Mouse (Mus musculus): Measurements from ENCODE around the gene Ubap1. TPM values are rescaled to one million over a fixed set of nuclear protein-coding genes. Genes with fewer than 3 reads are reported as not detected.
A peak's percentile ranks its signal among the peaks of the same experiment; 100 is the strongest.

Gene Ubap1
- total and polyA plus RNA-seq, 2 experiments from 2014 or later, result 31.1 to 57.6 TPM

GRCm38 (mm10) chr4:41331085-41331484 lies 17.7 kb upstream of the Ubap1 start:
- Histone ChIP-seq H3K27me3 (ENCODE audit: insufficient read depth, low read length) (no peaks in the 10 kb centered on the region), H3K4me1 (ENCODE audit: insufficient read depth, low read length) (no peaks in the 10 kb centered on the region), H3K4me2 (ENCODE audit: low read depth, low read length) (no peak overlapping the region), H3K4me3 (ENCODE audit: low read length) (no peak overlapping the region), H3K9me3 (ENCODE audit: low read length) (no peaks in the 10 kb centered on the region), H3K9ac (replicated peaks; ENCODE audit: low read length) (no peak overlapping the region), H3K27ac (no peak overlapping the region), H3K36me3 (ENCODE audit: insufficient read depth, low read length) (no peaks in the 10 kb centered on the region)
- no peak for TF ChIP-seq CTCF (IDR thresholded peaks at IDR 0.05; ENCODE audit: low read depth)
- ATAC-seq, result no peak
- no peak for DNase-seq (ENCODE audit: low spot score)
- WGBS, result 83% methylated on average over 3 of the region's 3 CpGs

- WGBS, result 92% methylated on average over 9 of the region's 9 CpGs
Observed at GRCm38 (mm10) chr4:41331698-41332421, 16.9 kb upstream of the Ubap1 start.

GRCm38 (mm10) chr4:41336546-41336945 lies 12.2 kb upstream of the Ubap1 start:
- H3K27ac ChIP-seq, result no peak overlapping the region
- no peak overlapping the region for H3K4me2 ChIP-seq (ENCODE audit: low read depth, low read length)
- H3K9me3 ChIP-seq (ENCODE audit: low read length), result no peaks in the 10 kb centered on the region
- DNase-seq (ENCODE audit: low spot score) (no peak), ATAC-seq (no peak)
- H3K4me3 ChIP-seq (ENCODE audit: low read length), result no peak overlapping the region
- H3K36me3 ChIP-seq (ENCODE audit: insufficient read depth, low read length), result no peaks in the 10 kb centered on the region
- no peaks in the 10 kb centered on the region for H3K4me1 ChIP-seq (ENCODE audit: insufficient read depth, low read length)
- no peak overlapping the region for H3K9ac ChIP-seq (replicated peaks; ENCODE audit: low read length)
- TF ChIP-seq CTCF (IDR thresholded peaks at IDR 0.05; ENCODE audit: low read depth), result no peak
- H3K27me3 ChIP-seq (ENCODE audit: insufficient read depth, low read length), result no peaks in the 10 kb centered on the region

More at GRCm38 (mm10) chr4:41331698-41332421, 16.9 kb upstream of the Ubap1 start:
- Histone ChIP-seq H3K4me1 (ENCODE audit: insufficient read depth, low read length) (no peaks in the 10 kb centered on the region), H3K27ac (no peak overlapping the region), H3K36me3 (ENCODE audit: insufficient read depth, low read length) (no peaks in the 10 kb centered on the region), H3K27me3 (ENCODE audit: insufficient read depth, low read length) (no peaks in the 10 kb centered on the region), H3K9ac (replicated peaks; ENCODE audit: low read length) (no peak overlapping the region), H3K9me3 (ENCODE audit: low read length) (no peaks in the 10 kb centered on the region), H3K4me3 (ENCODE audit: low read length) (no peak overlapping the region), H3K4me2 (ENCODE audit: low read depth, low read length) (no peak overlapping the region)
- no peak for TF ChIP-seq CTCF (IDR thresholded peaks at IDR 0.05; ENCODE audit: low read depth)
- DNase-seq (ENCODE audit: low spot score) (no peak), ATAC-seq (no peak)

- no peaks in the 10 kb centered on the region for H3K27me3 ChIP-seq (ENCODE audit: insufficient read depth, low read length)
- TF ChIP-seq CTCF (IDR thresholded peaks at IDR 0.05; ENCODE audit: low read depth), result no peak
Observed at GRCm38 (mm10) chr4:41340912-41341550, 7.8 kb upstream of the Ubap1 start.

GRCm38 (mm10) chr4:41346011-41346410 lies 2.8 kb upstream of the Ubap1 start:
- no peak for DNase-seq (ENCODE audit: low spot score)
- no peak overlapping the region for H3K4me2 ChIP-seq (ENCODE audit: low read depth, low read length)
- 73% methylated on average over 2 of the region's 2 CpGs for WGBS

More at GRCm38 (mm10) chr4:41340912-41341550, 7.8 kb upstream of the Ubap1 start:
- Histone ChIP-seq H3K36me3 (ENCODE audit: insufficient read depth, low read length) (no peaks in the 10 kb centered on the region), H3K4me2 (ENCODE audit: low read depth, low read length) (no peak overlapping the region), H3K4me1 (ENCODE audit: insufficient read depth, low read length) (no peaks in the 10 kb centered on the region), H3K4me3 (ENCODE audit: low read length) (no peak overlapping the region), H3K9me3 (ENCODE audit: low read length) (no peaks in the 10 kb centered on the region), H3K9ac (replicated peaks; ENCODE audit: low read length) (no peak overlapping the region), H3K27ac (no peak overlapping the region)
- 81% methylated on average over 11 of the region's 11 CpGs for WGBS
- no peak for DNase-seq (ENCODE audit: low spot score)
- no peak for ATAC-seq

GRCm38 (mm10) chr4:41347839-41348238 lies 957 bp upstream of the Ubap1 start:
- H3K9ac ChIP-seq (replicated peaks; ENCODE audit: low read length), result 0 out of 2 replicates have a peak overlapping the region, but pooled peaks have one; percentile 17
- no peaks in the 10 kb centered on the region for H3K9me3 ChIP-seq (ENCODE audit: low read length)
- no peak for DNase-seq (ENCODE audit: low spot score)
- ATAC-seq, result no peak
- WGBS, result 55% methylated on average over 4 of the region's 5 CpGs
- H3K36me3 ChIP-seq (ENCODE audit: insufficient read depth, low read length), result no peaks in the 10 kb centered on the region
- no peak for TF ChIP-seq CTCF (IDR thresholded peaks at IDR 0.05; ENCODE audit: low read depth)
- no peak overlapping the region for H3K27ac ChIP-seq
- H3K4me3 ChIP-seq (ENCODE audit: low read length), result no peak overlapping the region
- peak overlapping the region; percentile 77 for H3K4me2 ChIP-seq (ENCODE audit: low read depth, low read length)
- H3K4me1 ChIP-seq (ENCODE audit: insufficient read depth, low read length), result peaks cover 8% of the 10 kb centered on the region
- no peaks in the 10 kb centered on the region for H3K27me3 ChIP-seq (ENCODE audit: insufficient read depth, low read length)

More at GRCm38 (mm10) chr4:41346011-41346410, 2.8 kb upstream of the Ubap1 start:
- no peak for ATAC-seq
- no peaks in the 10 kb centered on the region for H3K9me3 ChIP-seq (ENCODE audit: low read length)
- H3K4me1 ChIP-seq (ENCODE audit: insufficient read depth, low read length), result peaks cover 8% of the 10 kb centered on the region
- H3K27ac ChIP-seq, result no peak overlapping the region
- no peak overlapping the region for H3K9ac ChIP-seq (replicated peaks; ENCODE audit: low read length)
- H3K4me3 ChIP-seq (ENCODE audit: low read length), result no peak overlapping the region
- no peaks in the 10 kb centered on the region for H3K27me3 ChIP-seq (ENCODE audit: insufficient read depth, low read length)
- no peak for TF ChIP-seq CTCF (IDR thresholded peaks at IDR 0.05; ENCODE audit: low read depth)
- no peaks in the 10 kb centered on the region for H3K36me3 ChIP-seq (ENCODE audit: insufficient read depth, low read length)

GRCm38 (mm10) chr4:41349199-41349591 lies 399 bp downstream of the Ubap1 start:
- WGBS, result under 1% methylated on average over 27 of the region's 28 CpGs
- Histone ChIP-seq H3K36me3 (ENCODE audit: insufficient read depth, low read length) (no peaks in the 10 kb centered on the region), H3K27ac (peak overlapping the region; percentile 91), H3K4me1 (ENCODE audit: insufficient read depth, low read length) (peaks cover 8% of the 10 kb centered on the region), H3K9me3 (ENCODE audit: low read length) (no peaks in the 10 kb centered on the region), H3K4me2 (ENCODE audit: low read depth, low read length) (peak overlapping the region; percentile 77), H3K9ac (replicated peaks; ENCODE audit: low read length) (peak overlapping the region; percentile 76), H3K27me3 (ENCODE audit: insufficient read depth, low read length) (no peaks in the 10 kb centered on the region), H3K4me3 (ENCODE audit: low read length) (peak overlapping the region; percentile 88)
- TF ChIP-seq CTCF (IDR thresholded peaks at IDR 0.05; ENCODE audit: low read depth), result no peak
- DNase-seq (ENCODE audit: low spot score) (no peak), ATAC-seq (peak; percentile 80)

Measured in hindbrain, postnatal 0 days (tissue).